Mouse (Mus musculus) CH12.LX (cell line): ENCODE data around the gene Msn. TPM values are rescaled to one million over a fixed set of nuclear protein-coding genes. Genes with fewer than 3 reads are reported as not detected.
"Not testable (repeated sequence)": the region's sequence is repeated elsewhere in the genome, so short reads cannot be mapped to it uniquely, and the experiment has no call there.

Experiments used
- DNase-seq: peaks from one replicate; pipeline ENCODE4 v3.0.0-alpha.2; 2013; ENCODE audit errors: extremely low read depth
- H3K27ac ChIP-seq: 2 replicates; pipeline ENCODE4 v1.5.1; 2012; ENCODE audit warnings: low read depth, mild to moderate bottlenecking, control low read depth, moderate library complexity; ENCODE audit not compliant: insufficient read depth
- H3K27me3 ChIP-seq: replicated peaks from 2 replicates; pipeline ENCODE3; 2012; ENCODE audit warnings: inconsistent platforms
- H3K36me3 ChIP-seq, 2 experiments: replicated peaks in 1 of 2; 2 replicates each; pipeline versions ENCODE3 to v1.6.1; 2012; ENCODE audit warnings: inconsistent platforms in 1 of 2, low read length in 1 of 2, mild to moderate bottlenecking in 1 of 2, mixed read lengths in 1 of 2, moderate library complexity in 1 of 2; ENCODE audit not compliant: control insufficient read depth in 1 of 2, insufficient read depth in 1 of 2
- H3K4me1 ChIP-seq, 2 experiments: 2 replicates each; pipeline ENCODE4 v1.6.1; 2012; ENCODE audit warnings: inconsistent platforms in 1 of 2, moderate library complexity in 1 of 2; ENCODE audit not compliant: insufficient read depth in 2 of 2, control insufficient read depth in 1 of 2
- H3K4me2 ChIP-seq: 2 replicates; pipeline ENCODE4 v1.6.1; 2012; ENCODE audit warnings: low read depth, mild to moderate bottlenecking, control low read depth; ENCODE audit not compliant: poor library complexity, insufficient read depth, severe bottlenecking
- H3K4me3 ChIP-seq, 3 experiments: fragments of 150-350 bp in 1 of 3; sonication (generic) in 1 of 3; replicated peaks in 1 of 3; 2 replicates each; pipeline versions ENCODE3 to v1.5.1; 2011 to 2012; ENCODE audit warnings: low read depth in 2 of 3, low read length in 2 of 3, mild to moderate bottlenecking in 2 of 3, moderate library complexity in 2 of 3, control low read depth in 1 of 3, improper control_type of control experiment in 1 of 3, inconsistent platforms in 1 of 3, mixed read lengths in 1 of 3; ENCODE audit not compliant: poor library complexity in 1 of 3
- H3K79me2 ChIP-seq: replicated peaks from 2 replicates; pipeline ENCODE4 v1.6.1; 2012; ENCODE audit warnings: mild to moderate bottlenecking, moderate library complexity; ENCODE audit not compliant: control insufficient read depth, poor library complexity, insufficient read depth, severe bottlenecking; ENCODE audit errors: extremely low read depth
- H3K9ac ChIP-seq: 2 replicates; pipeline ENCODE4 v1.6.1; 2012; ENCODE audit warnings: low read depth, mild to moderate bottlenecking, control low read depth, moderate library complexity; ENCODE audit not compliant: insufficient read depth
- H3K9me3 ChIP-seq: replicated peaks from 2 replicates; pipeline ENCODE3; 2012; ENCODE audit warnings: low read length, inconsistent platforms, mixed read lengths
- CHD2 ChIP-seq: IDR thresholded peaks from 2 replicates; pipeline ENCODE4 v1.6.1; 2011; ENCODE audit warnings: low read length, improper control_type of control experiment
- CTCF ChIP-seq, 2 experiments: IDR thresholded peaks in 1 of 2; conservative IDR thresholded peaks in 1 of 2; 2 replicates each; pipeline ENCODE4 v1.5.1; 2011 to 2012; ENCODE audit warnings: low read depth in 2 of 2, low read length in 2 of 2, improper control_type of control experiment in 1 of 2, inconsistent platforms in 1 of 2, mild to moderate bottlenecking in 1 of 2, moderate library complexity in 1 of 2
- ELF1 ChIP-seq: IDR thresholded peaks from 2 replicates; pipeline ENCODE4 v1.6.1; 2014; ENCODE audit warnings: low read depth, mild to moderate bottlenecking, inconsistent platforms, low read length, improper control_type of control experiment
- EP300 ChIP-seq: IDR thresholded peaks from 2 replicates; pipeline ENCODE4 v1.6.1; 2011; ENCODE audit warnings: low read length, improper control_type of control experiment
- ETS1 ChIP-seq: conservative IDR thresholded peaks from 2 replicates; pipeline ENCODE4 v1.6.1; 2012; ENCODE audit warnings: low read depth, mild to moderate bottlenecking, inconsistent platforms, low read length, improper control_type of control experiment, moderate library complexity
- GABPA ChIP-seq: IDR thresholded peaks from 2 replicates; pipeline ENCODE4 v1.6.1; 2012; ENCODE audit warnings: low read depth, low read length, improper control_type of control experiment, inconsistent platforms; ENCODE audit not compliant: insufficient replicate concordance
- JUN ChIP-seq: IDR thresholded peaks from 2 replicates; pipeline ENCODE4 v1.6.1; 2011; ENCODE audit warnings: low read depth, mild to moderate bottlenecking, low read length, improper control_type of control experiment, moderate library complexity; ENCODE audit not compliant: insufficient read depth
- MAFK ChIP-seq: IDR thresholded peaks from 2 replicates; pipeline ENCODE4 v1.6.1; 2011; ENCODE audit warnings: low read length, improper control_type of control experiment; ENCODE audit not compliant: insufficient replicate concordance
- MAX ChIP-seq: IDR thresholded peaks from 2 replicates; pipeline ENCODE4 v1.6.1; 2011; ENCODE audit warnings: low read length, improper control_type of control experiment
- MEF2A ChIP-seq: IDR thresholded peaks from 2 replicates; pipeline ENCODE4 v1.6.1; 2014; ENCODE audit warnings: low read depth, mild to moderate bottlenecking, inconsistent platforms, low read length, improper control_type of control experiment, borderline replicate concordance
- MXI1 ChIP-seq: IDR thresholded peaks from 2 replicates; pipeline ENCODE4 v1.6.1; 2011; ENCODE audit warnings: mild to moderate bottlenecking, low read depth, low read length, improper control_type of control experiment
- MYC ChIP-seq: IDR thresholded peaks from 2 replicates; pipeline ENCODE4 v1.6.1; 2011; ENCODE audit warnings: low read depth, mild to moderate bottlenecking, improper control_type of control experiment, low read length
- NELFE ChIP-seq: IDR thresholded peaks from 2 replicates; pipeline ENCODE4 v1.6.1; 2011; ENCODE audit warnings: low read depth, low read length, improper control_type of control experiment
- POLR2A ChIP-seq: IDR thresholded peaks from 2 replicates; pipeline ENCODE4 v1.6.1; 2011; ENCODE audit warnings: low read depth, mild to moderate bottlenecking, improper control_type of control experiment, low read length
- RCOR1 ChIP-seq: conservative IDR thresholded peaks from 2 replicates; pipeline ENCODE4 v1.6.1; 2012; ENCODE audit warnings: low read depth, mild to moderate bottlenecking, inconsistent platforms, low read length, improper control_type of control experiment
- SMC3 ChIP-seq: IDR thresholded peaks from 2 replicates; pipeline ENCODE4 v1.6.1; 2011; ENCODE audit warnings: low read depth, low read length, improper control_type of control experiment
- TCF12 ChIP-seq: IDR thresholded peaks from 2 replicates; pipeline ENCODE4 v1.6.1; 2014; ENCODE audit warnings: low read depth, mild to moderate bottlenecking, inconsistent platforms, low read length, improper control_type of control experiment
- UBTF ChIP-seq: IDR thresholded peaks from 2 replicates; pipeline ENCODE4 v1.6.1; 2012; ENCODE audit warnings: low read depth, mild to moderate bottlenecking, inconsistent platforms, low read length, improper control_type of control experiment, moderate library complexity
- dilution Hi-C: fragments of 300-500 bp; cut with MboI; formaldehyde crosslinking; loops from 2 replicates; pipeline ENCODE4 v1.14.3; 2020; ENCODE audit warnings: low sequenced_read_pairs; ENCODE audit not compliant: extremely low pct_unique_long_range_greater_than_20kb, extremely low pct_ligation_motif_present
- in situ Hi-C: fragments of 300-500 bp; cut with MboI; formaldehyde crosslinking; loops from 3 replicates; pipeline ENCODE4 v1.14.3; 2019; ENCODE audit warnings: low sequenced_read_pairs, low pct_ligation_motif_present, low pct_unique_long_range_greater_than_20kb, mixed read lengths
- polyA plus RNA-seq: library from polyadenylated mRNA; unstranded; fragments of >175 nt; gene quantifications from 2 replicates; pipeline ENCODE4 v1.2.1, GENCODE M21; 2012; ENCODE audit warnings: low read depth; ENCODE audit not compliant: insufficient read length
- total RNA-seq, 2 experiments: library from RNA; depleted of rRNA; stranded (reverse); fragments of 300-350 nt in 1 of 2; fragments of >200 nt in 1 of 2; gene quantifications; 2 replicates each; pipeline ENCODE4 v1.2.3; 2012 to 2014

Msn gene
- total and polyA plus RNA-seq, 3 experiments: 55.1 to 315 (median 56.2) TPM

DNA sequence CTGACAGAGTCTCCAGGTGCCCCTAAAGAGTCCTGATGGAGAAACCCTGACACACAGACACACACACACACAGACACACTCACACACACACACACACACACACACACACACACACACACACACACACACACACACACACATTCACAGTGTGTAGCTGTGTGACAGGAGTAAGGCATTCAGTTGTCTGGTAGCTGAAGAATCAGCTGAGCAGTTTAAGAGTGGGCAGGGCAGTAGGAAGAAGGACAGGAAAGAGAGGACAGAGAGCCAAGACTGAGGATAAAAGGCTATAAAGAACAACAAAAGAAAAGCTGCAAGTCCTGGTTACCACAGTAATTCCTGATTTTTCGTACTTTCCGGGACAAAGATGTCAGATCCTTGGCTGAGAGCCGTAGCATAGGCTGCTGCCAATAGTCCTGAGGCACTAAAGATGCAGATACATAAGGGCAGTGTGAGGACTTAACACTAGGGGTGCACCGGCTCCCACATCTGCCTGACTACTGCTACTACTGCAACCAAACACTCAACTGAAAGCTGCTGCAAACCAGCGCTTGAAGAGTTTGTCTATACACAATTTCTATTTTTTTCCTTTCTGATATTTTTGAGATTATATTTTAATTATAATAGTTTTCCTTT, 88.4 kb downstream of the Msn start:
- Histone ChIP-seq H3K4me2 (no peak overlapping the region), H3K9ac (no peak overlapping the region), H3K36me3 (no peaks in the 10 kb centered on the region), H3K27ac (no peak overlapping the region), H3K4me3 (no peak overlapping the region), H3K27me3 (no peaks in the 10 kb centered on the region), H3K79me2 (no peaks in the 10 kb centered on the region), H3K9me3 (no peaks in the 10 kb centered on the region), H3K4me1 (peaks cover 0 to 5% of the 10 kb centered on the region in 2 experiments; a peak in 1 of 4 replicates)
- in situ Hi-C loops: no loop called here
- TF ChIP-seq GABPA (no peak), RCOR1 (no peak), POLR2A (no peak), UBTF (no peak), ETS1 (no peak), MAX (no peak), MYC (no peak), MAFK (no peak), CHD2 (no peak), TCF12 (no peak), MEF2A (no peak), NELFE (no peak), CTCF (conservative IDR thresholded peaks at IDR 0.05 in 1 of 2, IDR thresholded peaks at IDR 0.05 in 1 of 2; ENCODE audit: low read depth in 2 of 2, low read length in 2 of 2) (no peak), SMC3 (no peak), ELF1 (no peak), EP300 (no peak), MXI1 (no peak), JUN (no peak)
- no peak for DNase-seq
- dilution Hi-C loops: no loop called here

DNA sequence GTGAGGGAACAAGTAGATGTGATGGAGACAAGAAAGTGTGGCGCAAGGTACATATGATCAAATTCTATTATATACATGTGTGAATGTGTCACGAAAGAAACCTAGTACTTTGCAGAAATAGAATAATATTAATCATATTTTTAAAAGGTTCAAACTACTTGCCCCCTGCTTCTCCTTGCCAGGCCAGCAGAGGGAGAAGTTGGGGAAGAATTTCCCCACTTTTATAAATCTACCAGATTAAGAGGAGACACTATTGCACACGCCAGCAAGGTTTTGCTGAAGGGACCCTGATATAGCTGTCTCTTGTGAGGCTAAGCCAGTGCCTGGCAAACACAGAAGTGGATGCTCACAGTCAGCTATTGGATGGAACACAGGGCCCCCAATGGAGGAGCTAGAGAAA, 109.3 kb downstream of the Msn start:
- H3K4me2 ChIP-seq, in situ Hi-C loops, H3K36me3 ChIP-seq, H3K79me2 ChIP-seq, H3K9me3 ChIP-seq, H3K4me3 ChIP-seq, H3K27ac ChIP-seq, dilution Hi-C loops, H3K4me1 ChIP-seq, H3K9ac ChIP-seq, H3K27me3 ChIP-seq, DNase-seq: not testable (repeated sequence)
- peak in 1 of 2 experiments; percentile 22; a peak in 1 of 4 replicates for TF ChIP-seq CTCF (conservative IDR thresholded peaks at IDR 0.05 in 1 of 2, IDR thresholded peaks at IDR 0.05 in 1 of 2; ENCODE audit: low read depth in 2 of 2, low read length in 2 of 2)
